Mouse (Mus musculus): ENCODE measurements around the gene Ccdc88a. TPM values are rescaled to one million over a fixed set of nuclear protein-coding genes. Genes with fewer than 3 reads are reported as not detected.
"Not testable (repeated sequence)": the region's sequence is repeated elsewhere in the genome, so short reads cannot be mapped to it uniquely, and the experiment has no call there.

Ccdc88a gene
- polyA plus RNA-seq, 1 experiment: 18.7 TPM

DNA sequence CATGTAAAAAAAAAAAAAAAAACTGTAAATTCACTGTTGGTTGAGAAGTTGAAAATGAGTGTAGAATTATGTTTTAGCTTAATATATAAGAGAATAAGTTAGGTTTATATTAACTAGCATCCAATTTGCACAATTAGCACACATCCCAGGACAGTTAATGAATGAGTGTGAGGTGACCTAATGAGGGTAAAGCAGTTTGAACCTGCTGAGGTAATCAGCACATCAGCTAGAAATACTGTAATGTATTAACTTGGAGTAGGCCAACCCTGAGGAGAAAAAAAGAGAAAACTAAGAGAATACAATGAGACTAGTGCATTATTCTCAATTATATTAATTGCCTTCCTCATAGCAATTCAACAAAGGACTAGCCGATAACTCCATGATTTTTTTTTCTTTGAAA is 136.0 kb downstream of the Ccdc88a start:
- Histone ChIP-seq H3K27ac (ENCODE audit: insufficient read depth, low read length) (no peak overlapping the region), H3K4me3 (ENCODE audit: insufficient read depth, low read length) (no peak overlapping the region), H3K4me1 (ENCODE audit: control insufficient read depth, insufficient read depth, low read length) (no peaks in the 10 kb centered on the region; the same call in 1 of the 2 replicates)
- TF ChIP-seq CTCF (IDR thresholded peaks at IDR 0.05; ENCODE audit: extremely low read depth, insufficient read depth, low read length): no peak
- TF ChIP-seq POLR2A (IDR thresholded peaks at IDR 0.05; ENCODE audit: extremely low read depth, insufficient read depth, low read length): no peak

GRCm38 (mm10) chr11:29512818-29513535 is 139.5 kb downstream of the Ccdc88a start:
- Histone ChIP-seq H3K4me3 (ENCODE audit: insufficient read depth, low read length) (no peak overlapping the region), H3K27ac (ENCODE audit: insufficient read depth, low read length) (no peak overlapping the region)

DNA sequence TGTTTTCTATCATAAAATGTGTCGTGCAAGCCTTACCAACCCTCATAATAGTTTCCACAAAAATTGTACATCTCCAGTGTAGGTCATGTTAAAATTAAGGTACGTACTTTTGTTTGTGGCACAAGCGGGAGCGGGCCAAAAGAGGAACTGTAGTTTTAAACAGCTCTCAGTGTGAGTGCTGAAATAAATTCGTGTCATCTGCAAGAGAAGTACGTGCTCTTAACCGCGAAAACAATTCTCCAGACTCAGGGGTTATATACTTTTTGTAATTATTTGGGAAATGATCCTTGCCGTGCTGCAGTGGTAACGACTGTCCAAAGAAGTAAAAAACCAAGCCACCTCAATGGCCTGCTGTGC is 140.8 kb downstream of the Ccdc88a start:
- H3K4me3 ChIP-seq (ENCODE audit: insufficient read depth, low read length): peak overlapping the region; percentile 75
- no peaks in the 10 kb centered on the region; the same call in 1 of the 2 replicates for H3K4me1 ChIP-seq (ENCODE audit: control insufficient read depth, insufficient read depth, low read length)
- TF ChIP-seq CTCF (IDR thresholded peaks at IDR 0.05; ENCODE audit: extremely low read depth, insufficient read depth, low read length): no peak
- TF ChIP-seq POLR2A (IDR thresholded peaks at IDR 0.05; ENCODE audit: extremely low read depth, insufficient read depth, low read length): no peak
- peak overlapping the region; percentile 39; the same call in 1 of the 2 replicates for H3K27ac ChIP-seq (ENCODE audit: insufficient read depth, low read length)

More at GRCm38 (mm10) chr11:29512818-29513535, 139.5 kb downstream of the Ccdc88a start:
- H3K4me1 ChIP-seq (ENCODE audit: control insufficient read depth, insufficient read depth, low read length): no peaks in the 10 kb centered on the region; the same call in 1 of the 2 replicates
- no peak for TF ChIP-seq CTCF (IDR thresholded peaks at IDR 0.05; ENCODE audit: extremely low read depth, insufficient read depth, low read length)
- TF ChIP-seq POLR2A (IDR thresholded peaks at IDR 0.05; ENCODE audit: extremely low read depth, insufficient read depth, low read length): no peak

DNA sequence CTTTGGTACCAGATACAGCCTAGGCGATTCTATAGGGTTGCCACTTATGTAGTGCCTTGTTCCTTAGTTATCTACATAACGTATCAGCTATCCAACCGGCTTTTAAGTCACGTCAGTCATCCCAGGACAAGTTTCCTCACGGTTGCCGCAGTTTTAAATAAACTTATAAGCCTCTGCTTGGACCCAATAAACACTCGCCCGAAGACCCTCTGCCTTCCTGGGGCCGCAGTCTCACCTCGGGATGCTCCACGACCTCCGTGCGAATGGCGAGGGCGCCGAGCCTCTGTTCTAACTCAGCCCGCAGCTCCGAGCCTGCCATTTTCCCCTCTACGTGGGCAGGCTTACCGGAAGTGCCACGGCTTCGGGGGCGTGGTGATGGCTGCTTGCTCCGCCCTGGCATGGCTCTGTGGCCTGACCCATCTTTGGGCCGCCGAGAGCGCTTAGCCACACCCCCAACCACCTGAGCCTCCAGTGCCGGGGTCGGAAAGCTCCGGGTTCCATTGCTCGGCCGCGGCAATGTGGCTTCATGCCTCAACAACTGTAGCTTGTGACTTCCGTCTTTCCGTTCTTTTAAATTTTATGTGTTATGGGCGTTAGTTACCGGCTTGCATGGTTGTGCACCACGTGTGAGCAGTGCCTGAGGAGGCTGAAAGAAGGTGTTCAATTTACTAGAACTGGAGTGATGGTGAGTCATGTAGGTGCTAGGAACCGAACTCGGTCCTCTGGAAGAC is 141.4 kb downstream of the Ccdc88a start, which contains the start of gene Prorsd1:
Prorsd1 (minus strand) TSS at position 352 of the 731 bp plus-strand sequence.
- Histone ChIP-seq H3K4me3 (ENCODE audit: insufficient read depth, low read length) (peak within 1 kb of the TSS; percentile 75), H3K27ac (ENCODE audit: insufficient read depth, low read length) (peak within 1 kb of the TSS; percentile 39), H3K4me1 (ENCODE audit: control insufficient read depth, insufficient read depth, low read length) (no peaks in the 10 kb centered on the region; the same call in 1 of the 2 replicates)
- no peak; the same call in 1 of the 2 replicates for TF ChIP-seq POLR2A (IDR thresholded peaks at IDR 0.05; ENCODE audit: extremely low read depth, insufficient read depth, low read length)
- TF ChIP-seq CTCF (IDR thresholded peaks at IDR 0.05; ENCODE audit: extremely low read depth, insufficient read depth, low read length): no peak

DNA sequence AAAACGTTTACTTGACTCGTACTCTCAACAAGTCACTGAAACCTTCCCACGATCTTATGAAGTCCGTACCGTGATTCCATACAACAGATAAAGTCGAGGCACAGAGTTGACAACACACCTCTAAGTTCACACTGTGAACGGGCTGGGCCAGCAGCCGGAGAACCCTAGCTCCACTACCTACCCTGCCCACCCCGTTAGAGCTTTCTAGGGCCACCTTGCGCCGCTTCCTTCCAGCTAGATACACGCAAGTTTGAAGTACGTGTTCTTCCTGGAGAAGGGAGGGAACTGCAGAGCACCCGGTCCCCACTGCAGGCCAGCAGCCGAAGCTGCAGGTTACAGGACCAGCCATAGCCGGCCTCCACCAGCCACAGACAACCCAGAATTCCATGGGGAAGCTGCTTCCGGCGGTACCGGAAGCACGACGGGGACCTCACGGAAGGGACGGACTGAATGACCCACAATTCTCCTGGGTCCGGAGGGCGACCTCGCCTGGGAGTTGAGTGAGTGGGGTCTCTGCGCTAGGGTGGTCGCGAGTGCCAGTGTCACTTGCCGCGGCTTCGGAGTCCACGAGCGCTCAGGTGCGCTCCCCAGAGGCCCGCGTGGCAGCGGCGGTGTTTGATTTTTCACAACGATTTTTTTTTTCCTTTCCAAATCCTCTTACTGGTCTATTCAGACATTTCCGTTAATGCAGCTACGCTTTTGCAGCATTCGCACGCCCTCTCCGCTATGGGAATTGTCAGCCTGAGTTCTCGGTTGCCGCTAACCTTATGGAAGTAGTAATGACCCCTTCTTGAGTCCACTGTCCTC is 152.7 kb downstream of the Ccdc88a start, which contains the start of gene Mtif2:
Mtif2 (plus strand) TSS at position 421 of the 807 bp plus-strand sequence.
- peak; percentile 92 for TF ChIP-seq POLR2A (IDR thresholded peaks at IDR 0.05; ENCODE audit: extremely low read depth, insufficient read depth, low read length)
- TF ChIP-seq CTCF (IDR thresholded peaks at IDR 0.05; ENCODE audit: extremely low read depth, insufficient read depth, low read length): no peak
- Histone ChIP-seq H3K4me1 (ENCODE audit: control insufficient read depth, insufficient read depth, low read length) (no peaks in the 10 kb centered on the region), H3K4me3 (ENCODE audit: insufficient read depth, low read length) (peak within 1 kb of the TSS; percentile 86), H3K27ac (ENCODE audit: insufficient read depth, low read length) (peak within 1 kb of the TSS; percentile 76; the same call in 1 of the 2 replicates)

DNA sequence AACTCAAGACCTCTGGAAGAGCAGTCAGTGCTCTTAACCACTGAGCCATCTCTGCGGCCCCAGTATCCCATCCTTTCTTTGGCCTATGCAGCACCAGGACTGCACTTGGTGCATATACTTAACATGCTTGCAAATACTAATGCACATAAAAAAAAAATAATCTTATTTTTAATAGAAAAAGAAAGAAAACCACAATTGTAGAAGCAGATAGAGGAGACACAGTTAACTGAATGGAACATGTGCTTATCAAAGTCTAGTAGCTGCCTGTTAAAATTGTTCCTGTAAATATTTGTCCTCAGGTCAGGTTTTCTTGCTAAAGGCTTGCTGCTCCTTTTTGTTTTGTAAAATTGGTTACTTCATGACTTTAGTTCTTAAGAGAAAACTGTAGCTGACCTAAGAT is 164.7 kb downstream of the Ccdc88a start:
- no peak for TF ChIP-seq POLR2A (IDR thresholded peaks at IDR 0.05; ENCODE audit: extremely low read depth, insufficient read depth, low read length)
- no peak for TF ChIP-seq CTCF (IDR thresholded peaks at IDR 0.05; ENCODE audit: extremely low read depth, insufficient read depth, low read length)
- H3K4me3 ChIP-seq (ENCODE audit: insufficient read depth, low read length): no peak overlapping the region
- no peaks in the 10 kb centered on the region for H3K4me1 ChIP-seq (ENCODE audit: control insufficient read depth, insufficient read depth, low read length)
- H3K27ac ChIP-seq (ENCODE audit: insufficient read depth, low read length): no peak overlapping the region

DNA sequence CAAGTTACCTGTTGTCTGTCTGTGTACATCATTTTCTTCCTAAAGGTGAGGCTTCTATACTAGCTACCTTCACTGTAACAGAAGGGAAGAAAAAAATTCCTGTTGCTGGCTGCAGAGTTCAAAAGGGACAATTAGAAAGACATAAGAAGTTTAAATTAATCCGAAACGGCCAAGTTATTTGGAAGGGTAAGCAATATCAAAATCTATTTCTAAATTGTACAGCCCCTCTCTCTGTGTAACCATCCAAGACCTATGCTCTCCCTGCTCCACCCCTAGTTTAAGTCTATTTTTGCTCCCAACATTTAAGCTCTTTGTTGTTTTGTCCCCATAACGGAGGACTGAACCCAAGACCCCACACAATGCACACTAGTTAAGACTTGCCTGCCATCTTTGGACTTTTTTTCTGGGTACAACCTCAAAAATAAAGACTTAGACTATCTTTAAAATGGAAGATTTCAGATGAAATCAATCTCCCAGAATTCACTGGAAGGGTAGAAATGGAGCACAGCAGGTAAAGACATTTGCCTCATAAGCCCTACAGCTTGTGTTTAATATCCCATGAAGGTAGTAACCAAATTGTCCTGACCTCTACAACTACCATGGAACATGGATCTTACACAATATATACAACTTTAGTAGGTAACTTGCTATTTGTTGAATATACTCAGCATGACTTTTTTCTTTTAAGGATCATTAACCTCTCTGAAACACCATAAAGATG is 170.9 kb downstream of the Ccdc88a start:
- TF ChIP-seq CTCF (IDR thresholded peaks at IDR 0.05; ENCODE audit: extremely low read depth, insufficient read depth, low read length): no peak
- no peak overlapping the region for H3K4me3 ChIP-seq (ENCODE audit: insufficient read depth, low read length)
- no peak overlapping the region for H3K27ac ChIP-seq (ENCODE audit: insufficient read depth, low read length)
- H3K4me1 ChIP-seq (ENCODE audit: control insufficient read depth, insufficient read depth, low read length): no peaks in the 10 kb centered on the region

GRCm38 (mm10) chr11:29545150-29545752 is 171.8 kb downstream of the Ccdc88a start:
- H3K27ac ChIP-seq (ENCODE audit: insufficient read depth, low read length); H3K4me1 ChIP-seq (ENCODE audit: control insufficient read depth, insufficient read depth, low read length); H3K4me3 ChIP-seq (ENCODE audit: insufficient read depth, low read length): not testable (repeated sequence)

DNA sequence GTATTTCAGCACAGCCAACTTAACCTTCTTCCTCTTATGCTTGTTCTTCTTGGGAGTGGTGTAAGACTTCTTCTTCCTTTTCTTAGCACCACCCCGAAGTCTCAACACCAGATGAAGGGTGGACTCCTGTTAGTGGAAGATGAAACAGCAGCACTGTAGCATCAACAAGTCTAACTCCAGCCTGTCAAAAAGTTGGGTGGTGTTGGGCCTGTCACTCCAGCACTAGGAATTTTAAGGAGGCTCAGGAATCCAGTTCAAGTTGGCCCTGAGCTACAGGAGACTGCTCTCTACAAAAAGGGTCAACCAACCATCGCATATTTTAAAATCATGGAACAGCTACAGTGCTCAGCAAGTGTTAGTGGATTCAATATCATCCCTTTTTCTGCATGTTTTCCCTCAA is 172.8 kb downstream of the Ccdc88a start:
- H3K4me3 ChIP-seq (ENCODE audit: insufficient read depth, low read length); H3K27ac ChIP-seq (ENCODE audit: insufficient read depth, low read length); H3K4me1 ChIP-seq (ENCODE audit: control insufficient read depth, insufficient read depth, low read length): not testable (repeated sequence)

Measured in cortical plate, adult 2 months (tissue).